Mouse (Mus musculus) liver, embryonic 15.5 days (tissue): ENCODE data around the gene Lrrc29. TPM values are rescaled to one million over a fixed set of nuclear protein-coding genes. Genes with fewer than 3 reads are reported as not detected.
A peak's percentile ranks its signal among the peaks of the same experiment; 100 is the strongest.

Source experiments
- ATAC-seq: fragments of 200-750 bp; cut with Nextera tagmentation; 2 replicates; pipeline ENCODE4 v1.8.0; 2017; ENCODE audit warnings: moderate number of reproducible peaks, mild to moderate bottlenecking, moderate library complexity; ENCODE audit not compliant: insufficient read depth
- H3K27ac ChIP-seq: fragments of 300-500 bp; sonication (generic); replicated peaks from 2 replicates; pipeline ENCODE4 v1.5.1; 2015; ENCODE audit warnings: mild to moderate bottlenecking, inconsistent platforms
- H3K27me3 ChIP-seq: fragments of 300-500 bp; sonication (generic); 2 replicates; pipeline ENCODE4 v1.6.1; 2015; ENCODE audit warnings: mild to moderate bottlenecking, inconsistent platforms
- H3K36me3 ChIP-seq: fragments of 300-500 bp; sonication (generic); replicated peaks from 2 replicates; pipeline ENCODE4 v1.6.1; 2015; ENCODE audit warnings: moderate library complexity, mild to moderate bottlenecking, inconsistent platforms
- H3K4me1 ChIP-seq: fragments of 300-500 bp; sonication (generic); replicated peaks from 2 replicates; pipeline ENCODE4 v1.6.1; 2015; ENCODE audit warnings: inconsistent platforms
- H3K4me2 ChIP-seq: fragments of 300-500 bp; sonication (generic); 2 replicates; pipeline ENCODE4 v1.6.1; 2015; ENCODE audit warnings: moderate library complexity, mild to moderate bottlenecking, inconsistent platforms
- H3K4me3 ChIP-seq: fragments of 300-500 bp; sonication (generic); replicated peaks from 2 replicates; pipeline ENCODE4 v1.5.1; 2015; ENCODE audit warnings: mild to moderate bottlenecking, inconsistent platforms
- H3K9ac ChIP-seq: fragments of 300-500 bp; sonication (generic); 2 replicates; pipeline ENCODE4 v1.6.1; 2015; ENCODE audit warnings: moderate library complexity, mild to moderate bottlenecking, inconsistent platforms
- H3K9me3 ChIP-seq: fragments of 300-500 bp; sonication (generic); replicated peaks from 2 replicates; pipeline ENCODE4 v1.6.1; 2016; ENCODE audit warnings: inconsistent platforms
- WGBS: fragments of 180-500 bp; shearing (Covaris S2); methylation state at CpG from one replicate; pipeline ENCODE4 v1.1.7; 2015; ENCODE audit warnings: mixed read lengths; ENCODE audit not compliant: insufficient replicate concordance; 5-methylcytosine and 5-hydroxymethylcytosine counted together
- polyA plus RNA-seq: library from polyadenylated mRNA; unstranded; fragments of >200 nt; fragmentation: Nextera tagmentation; extraction: Ambion mirVana; gene quantifications from 2 replicates; pipeline ENCODE4 v1.2.1, GENCODE M21; 2015

The Lrrc29 gene
- polyA plus RNA-seq, 1 experiment from 2014 or later = 10.4 TPM

DNA sequence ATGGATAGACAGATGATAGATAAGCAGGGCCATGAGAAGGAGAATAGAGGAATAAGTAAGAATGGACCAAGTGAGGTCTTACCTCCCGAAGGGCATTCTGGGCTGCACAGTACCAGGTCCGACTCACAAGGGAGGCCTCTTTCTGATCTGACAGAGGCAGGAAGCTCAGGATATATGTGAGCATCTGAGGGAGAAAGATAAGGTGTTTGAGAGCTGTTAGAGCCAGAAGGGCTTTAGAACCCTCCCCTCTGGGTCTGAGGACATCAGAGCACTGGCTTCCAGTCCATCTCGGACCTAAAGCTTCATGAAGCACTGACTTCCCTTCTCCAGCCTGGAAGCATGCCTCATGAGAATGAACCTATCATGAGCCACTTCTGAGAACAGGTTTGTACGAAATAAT lies 2.9 kb downstream of the Lrrc29 start:
- H3K4me2 ChIP-seq = peak overlapping the region; percentile 84
- peak overlapping the region; percentile 96 for H3K27ac ChIP-seq
- H3K4me1 ChIP-seq = peaks cover 80% of the 10 kb centered on the region
- no peaks in the 10 kb centered on the region for H3K27me3 ChIP-seq
- 24% methylated on average over 4 of the region's 4 CpGs for WGBS
- H3K9ac ChIP-seq = peak overlapping the region; percentile 56
- ATAC-seq = peak; percentile 83
- peaks cover 40% of the 10 kb centered on the region for H3K36me3 ChIP-seq
- H3K9me3 ChIP-seq = no peaks in the 10 kb centered on the region
- peak overlapping the region; percentile 73 for H3K4me3 ChIP-seq

DNA sequence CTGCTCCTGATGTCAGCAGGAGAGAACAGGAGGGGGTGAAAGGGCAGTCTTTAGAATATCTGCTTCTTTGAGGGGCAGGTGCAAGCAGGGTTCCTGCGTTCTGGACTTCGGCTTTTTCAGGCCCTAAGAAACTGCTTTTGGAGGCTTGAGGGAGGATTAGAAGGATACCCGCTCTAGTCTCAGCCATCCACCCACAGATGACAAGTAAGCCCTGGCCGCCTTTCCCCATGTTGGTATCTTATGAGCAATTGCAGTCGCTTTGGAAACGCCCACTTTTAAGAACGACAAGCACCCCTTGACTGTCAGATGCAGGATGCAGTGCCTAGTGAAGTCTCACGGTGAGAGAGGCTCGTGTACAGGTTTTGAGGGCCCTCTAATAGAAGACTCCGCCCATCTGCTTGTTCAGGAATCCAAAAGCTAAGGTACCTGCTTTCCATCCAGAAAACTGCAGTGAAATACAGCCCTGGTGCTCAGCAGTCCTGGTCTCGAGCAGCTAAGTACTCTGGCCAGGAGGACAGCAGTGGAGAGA lies 7.4 kb downstream of the Lrrc29 start:
- peak overlapping the region; percentile 54; the same call in 1 of the 2 replicates for H3K27ac ChIP-seq

DNA sequence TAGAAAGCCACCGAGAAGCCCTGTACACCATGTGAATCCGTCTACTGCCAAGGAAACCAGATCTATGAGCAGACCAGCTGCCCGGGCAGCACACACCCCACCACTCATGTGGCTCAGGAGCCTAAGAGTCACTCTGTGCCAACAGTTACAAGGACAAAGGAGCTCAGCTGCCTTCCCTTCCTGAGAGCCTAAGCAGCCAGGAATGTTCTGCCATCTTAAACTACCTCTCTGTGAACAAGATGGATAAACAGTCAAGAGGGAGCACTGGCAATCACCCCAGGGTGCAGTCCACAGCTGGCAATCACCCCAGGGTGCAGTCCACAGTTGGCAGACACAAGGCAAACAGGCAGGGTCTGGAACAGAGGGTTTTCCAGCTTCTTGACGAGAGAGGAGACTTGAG lies 8.1 kb downstream of the Lrrc29 start:
- Histone ChIP-seq H3K27ac (no peak overlapping the region; the same call in 1 of the 2 replicates), H3K36me3 (peaks cover 84% of the 10 kb centered on the region), H3K4me1 (peaks cover 75% of the 10 kb centered on the region)

More for the DNA sequence above, 7.4 kb downstream of the Lrrc29 start:
- Histone ChIP-seq H3K9me3 (no peaks in the 10 kb centered on the region), H3K4me3 (no peak overlapping the region), H3K4me1 (peaks cover 74% of the 10 kb centered on the region), H3K36me3 (peaks cover 78% of the 10 kb centered on the region), H3K27me3 (no peaks in the 10 kb centered on the region), H3K4me2 (no peak overlapping the region), H3K9ac (no peak overlapping the region)
- WGBS = 74% methylated on average over 11 of the region's 11 CpGs
- ATAC-seq = no peak

DNA sequence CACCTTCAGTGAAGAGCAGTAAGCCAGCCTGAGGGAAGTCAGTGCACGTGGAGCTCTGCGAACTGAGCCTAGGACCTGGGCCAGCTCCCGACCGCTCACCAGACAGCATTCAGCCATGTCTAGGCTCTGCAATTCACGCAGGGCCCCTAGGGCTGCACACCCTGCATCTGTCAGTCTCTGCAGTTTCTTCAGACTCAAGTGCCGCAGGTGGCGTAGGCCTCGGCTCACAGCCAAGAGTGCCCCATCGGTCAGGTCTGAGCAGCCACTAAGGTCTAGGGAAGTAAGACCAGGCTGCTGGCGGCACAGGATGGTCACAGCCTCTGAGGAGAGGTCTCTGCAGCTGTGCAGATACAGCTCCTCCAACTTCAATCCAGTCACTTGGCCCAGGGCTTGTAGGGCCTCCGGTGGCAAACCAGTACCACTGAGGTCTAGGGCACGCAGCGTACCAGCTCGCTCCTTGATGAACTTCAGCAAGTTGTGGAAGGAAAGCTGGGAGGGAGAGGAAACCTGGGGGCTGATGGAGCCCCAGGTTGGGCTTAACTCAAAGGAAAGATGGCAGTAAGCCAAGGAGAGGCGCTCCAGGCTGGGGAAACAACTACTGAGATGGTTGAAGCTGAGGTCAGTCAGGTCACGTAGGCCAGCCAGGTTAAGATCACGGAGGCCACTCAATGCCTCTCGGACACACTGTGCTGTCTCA lies 10.9 kb downstream of the Lrrc29 start:
- no peak overlapping the region for H3K4me3 ChIP-seq
- H3K36me3 ChIP-seq = peaks cover 100% of the 10 kb centered on the region
- peaks cover 73% of the 10 kb centered on the region for H3K4me1 ChIP-seq
- H3K9ac ChIP-seq = no peak overlapping the region
- WGBS = 92% methylated on average over 18 of the region's 18 CpGs
- ATAC-seq = no peak
- no peak overlapping the region; the same call in 1 of the 2 replicates for H3K27ac ChIP-seq
- H3K4me2 ChIP-seq = no peak overlapping the region
- H3K27me3 ChIP-seq = no peaks in the 10 kb centered on the region
- H3K9me3 ChIP-seq = no peaks in the 10 kb centered on the region

More for the DNA sequence above, 8.1 kb downstream of the Lrrc29 start:
- no peak overlapping the region for H3K4me3 ChIP-seq
- no peak overlapping the region for H3K4me2 ChIP-seq
- H3K27me3 ChIP-seq = no peaks in the 10 kb centered on the region
- 82% methylated on average over 4 of the region's 4 CpGs for WGBS
- no peak for ATAC-seq
- no peaks in the 10 kb centered on the region for H3K9me3 ChIP-seq
- H3K9ac ChIP-seq = no peak overlapping the region

DNA sequence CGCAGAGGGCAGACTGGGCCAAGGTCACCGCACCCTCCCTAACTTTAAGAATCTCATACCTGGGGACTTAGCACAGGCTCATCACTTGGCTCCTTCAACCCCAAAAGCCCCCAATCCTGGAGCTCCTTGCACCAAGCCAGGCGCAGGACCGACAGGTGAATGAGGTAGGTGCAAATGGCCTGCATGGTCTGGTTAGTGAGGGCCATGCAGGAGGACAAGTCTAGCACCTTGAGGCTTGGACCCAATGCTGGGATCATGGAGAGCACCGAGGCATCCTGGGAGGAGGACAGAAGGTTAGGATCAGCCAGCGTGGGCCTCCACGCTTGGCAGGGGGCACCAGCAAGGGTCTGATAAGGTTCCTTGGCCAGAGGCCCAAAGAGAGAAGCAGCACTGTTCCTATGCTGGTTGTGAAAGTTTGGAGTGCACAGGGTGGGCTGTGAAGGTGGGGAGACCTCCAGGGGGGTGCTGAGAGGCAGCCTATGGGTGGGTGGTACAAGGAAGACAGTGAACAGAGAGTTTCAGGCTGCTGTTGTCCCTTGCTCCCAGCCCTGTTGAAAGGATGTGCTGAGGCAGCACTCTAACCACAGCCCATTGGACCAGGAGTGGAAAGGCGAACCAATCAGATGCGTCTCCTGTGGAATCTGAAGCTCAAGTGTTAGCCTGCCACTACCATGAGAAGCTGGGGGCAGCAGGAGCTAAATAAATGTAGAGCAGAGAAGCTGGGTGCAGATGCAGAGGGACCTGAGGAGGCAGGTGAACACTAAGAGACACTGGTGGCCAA lies 12.3 kb downstream of the Lrrc29 start:
- peak; percentile 22 for ATAC-seq

GRCm38 (mm10) chr8:105312891-105313481 lies 13.1 kb downstream of the Lrrc29 start:
- H3K4me1 ChIP-seq = peaks cover 51% of the 10 kb centered on the region
- H3K27ac ChIP-seq = peak overlapping the region; percentile 60
- peak overlapping the region; percentile 35; the same call in 1 of the 2 replicates for H3K9ac ChIP-seq
- H3K4me3 ChIP-seq = no peak overlapping the region
- H3K4me2 ChIP-seq = peak overlapping the region; percentile 54
- H3K9me3 ChIP-seq = no peaks in the 10 kb centered on the region
- H3K36me3 ChIP-seq = peaks cover 100% of the 10 kb centered on the region
- no peaks in the 10 kb centered on the region for H3K27me3 ChIP-seq
- 52% methylated on average over 8 of the region's 8 CpGs for WGBS
- peak; percentile 60 for ATAC-seq

More for the DNA sequence above, 12.3 kb downstream of the Lrrc29 start:
- peak overlapping the region; percentile 35; the same call in 1 of the 2 replicates for H3K9ac ChIP-seq
- H3K4me2 ChIP-seq = peak overlapping the region; percentile 54
- no peaks in the 10 kb centered on the region for H3K27me3 ChIP-seq
- no peak overlapping the region for H3K4me3 ChIP-seq
- H3K4me1 ChIP-seq = peaks cover 59% of the 10 kb centered on the region
- H3K27ac ChIP-seq = peak overlapping the region; percentile 60
- 72% methylated on average over 9 of the region's 9 CpGs for WGBS
- H3K36me3 ChIP-seq = peaks cover 100% of the 10 kb centered on the region
- no peaks in the 10 kb centered on the region for H3K9me3 ChIP-seq

- Histone ChIP-seq H3K4me3 (no peak overlapping the region), H3K36me3 (peaks cover 100% of the 10 kb centered on the region), H3K27ac (peak overlapping the region; percentile 60), H3K4me1 (peaks cover 43% of the 10 kb centered on the region), H3K27me3 (no peaks in the 10 kb centered on the region), H3K4me2 (0 out of 2 replicates have a peak overlapping the region, but pooled peaks have one; percentile 0), H3K9me3 (no peaks in the 10 kb centered on the region), H3K9ac (no peak overlapping the region)
- peak; percentile 52 for ATAC-seq
- 23% methylated on average over 1 of the region's 1 CpGs for WGBS
Measured at GRCm38 (mm10) chr8:105311718-105312117, 14.4 kb downstream of the Lrrc29 start.

GRCm38 (mm10) chr8:105310118-105310517 lies 16.0 kb downstream of the Lrrc29 start:
- Histone ChIP-seq H3K27me3 (no peaks in the 10 kb centered on the region), H3K9me3 (no peaks in the 10 kb centered on the region), H3K9ac (no peak overlapping the region), H3K27ac (no peak overlapping the region), H3K36me3 (peaks cover 100% of the 10 kb centered on the region), H3K4me2 (no peak overlapping the region), H3K4me1 (peaks cover 55% of the 10 kb centered on the region), H3K4me3 (no peak overlapping the region)
- no peak for ATAC-seq
- 84% methylated on average over 8 of the region's 8 CpGs for whole genome bisulfite sequencing

GRCm38 (mm10) chr8:105309142-105309847 lies 16.8 kb downstream of the Lrrc29 start:
- Histone ChIP-seq H3K27me3 (no peaks in the 10 kb centered on the region), H3K9ac (no peak overlapping the region), H3K4me3 (no peak overlapping the region), H3K4me1 (peaks cover 55% of the 10 kb centered on the region), H3K9me3 (no peaks in the 10 kb centered on the region), H3K36me3 (peaks cover 100% of the 10 kb centered on the region), H3K4me2 (no peak overlapping the region), H3K27ac (no peak overlapping the region)
- no peak for ATAC-seq
- WGBS = 83% methylated on average over 15 of the region's 15 CpGs

- Histone ChIP-seq H3K4me3 (no peak overlapping the region), H3K9ac (no peak overlapping the region), H3K27me3 (no peaks in the 10 kb centered on the region), H3K4me1 (peaks cover 55% of the 10 kb centered on the region), H3K36me3 (peaks cover 100% of the 10 kb centered on the region), H3K9me3 (no peaks in the 10 kb centered on the region), H3K4me2 (no peak overlapping the region), H3K27ac (no peak overlapping the region)
- no peak for ATAC-seq
- 90% methylated on average over 10 of the region's 10 CpGs for WGBS
Measured at GRCm38 (mm10) chr8:105308428-105308827, 17.6 kb downstream of the Lrrc29 start.
